Mouse (Mus musculus) right cerebral cortex, postnatal 10 days (tissue): ENCODE results near the gene Osbpl10.

Source experiments
- DNase-seq, 2 experiments: peaks; one replicate each; pipeline ENCODE4 v3.0.0; 2021; ENCODE audit warnings: low spot score in 2 of 2

The Osbpl10 gene

DNA sequence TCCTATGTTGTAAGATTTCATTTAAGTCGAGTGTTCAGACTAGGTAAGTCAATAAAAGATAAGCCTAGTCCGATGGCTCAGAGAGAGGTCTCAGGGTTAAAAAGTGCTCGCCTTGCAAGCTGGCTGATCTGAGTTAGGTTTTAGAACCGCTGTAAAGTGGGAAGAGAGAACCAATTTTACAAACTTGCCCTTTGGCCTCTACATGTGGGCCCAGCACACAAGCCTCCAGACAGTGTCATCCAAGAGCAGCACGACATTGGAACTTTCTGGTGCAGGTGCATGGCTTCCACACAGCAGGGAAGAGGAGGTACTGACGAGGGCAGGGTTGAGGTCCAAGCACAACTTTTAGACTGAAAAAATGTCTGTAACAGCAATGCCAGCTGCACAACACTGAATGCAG lies 296.4 kb downstream of the Osbpl10 start:
- DNase-seq: no peak

DNA sequence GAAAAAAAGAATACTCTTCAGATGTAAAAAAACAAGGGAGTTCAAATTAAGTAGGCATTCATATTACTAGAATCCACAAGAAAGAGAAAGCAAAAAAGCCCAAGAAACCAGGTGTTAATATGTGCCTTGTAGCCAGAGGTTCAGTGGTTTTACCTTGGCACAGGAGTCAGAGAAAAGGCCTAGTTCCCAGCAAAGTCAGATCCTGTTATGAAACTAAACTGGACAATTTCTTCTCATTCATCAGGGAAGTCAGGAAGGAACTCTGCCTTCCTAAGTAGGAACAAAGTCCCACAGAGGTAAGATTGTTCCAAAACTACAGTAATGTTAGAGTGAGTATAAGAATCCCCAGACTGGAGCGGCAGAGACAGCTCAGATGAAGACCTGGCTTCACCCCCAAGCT lies 300.3 kb downstream of the Osbpl10 start:
- no peak for DNase-seq
